Mouse (Mus musculus) ES-E14 (cell line): Measurements from ENCODE around the gene Rab19. TPM values are rescaled to one million over a fixed set of nuclear protein-coding genes. Genes with fewer than 3 reads are reported as not detected.

Experiments
- DNase-seq: peaks from one replicate; pipeline ENCODE4 v3.0.0-alpha.2; 2013; ENCODE audit warnings: low read depth, low spot score
- H3K27ac ChIP-seq: 2 replicates; pipeline ENCODE4 v1.5.1; 2012; ENCODE audit warnings: low read depth, mild to moderate bottlenecking, low read length, moderate library complexity, mixed read lengths; ENCODE audit not compliant: poor library complexity, insufficient read depth, severe bottlenecking
- H3K36me3 ChIP-seq: 2 replicates; pipeline ENCODE4 v1.6.1; 2012; ENCODE audit warnings: mild to moderate bottlenecking, low read length, moderate library complexity, mixed read lengths; ENCODE audit not compliant: control insufficient read depth, poor library complexity, insufficient read depth, severe bottlenecking
- H3K4me1 ChIP-seq, 2 experiments: fragments of 150-350 bp in 1 of 2; sonication (generic) in 1 of 2; 2 replicates each; pipeline ENCODE4 v1.6.1; 2012; ENCODE audit warnings: low read length in 2 of 2, mild to moderate bottlenecking in 1 of 2, mixed read lengths in 1 of 2; ENCODE audit not compliant: control insufficient read depth in 2 of 2, insufficient read depth in 2 of 2, poor library complexity in 1 of 2
- H3K4me3 ChIP-seq, 2 experiments: fragments of 150-350 bp in 1 of 2; sonication (generic) in 1 of 2; 2 replicates each; pipeline ENCODE4 v1.5.1; 2012; ENCODE audit warnings: low read length in 2 of 2, low read depth in 1 of 2, mild to moderate bottlenecking in 1 of 2, mixed read lengths in 1 of 2; ENCODE audit not compliant: insufficient read depth in 1 of 2, poor library complexity in 1 of 2, severe bottlenecking in 1 of 2
- H3K9ac ChIP-seq: 2 replicates; pipeline ENCODE4 v1.6.1; 2012; ENCODE audit warnings: low read depth, mild to moderate bottlenecking, low read length, mixed read lengths; ENCODE audit not compliant: poor library complexity, insufficient read depth, severe bottlenecking
- H3K9me3 ChIP-seq: fragments of 150-350 bp; sonication (generic); 2 replicates; pipeline ENCODE4 v1.6.1; 2012; ENCODE audit warnings: low read depth, mild to moderate bottlenecking, low read length; ENCODE audit not compliant: control insufficient read depth, insufficient read depth
- CHD2 ChIP-seq: IDR thresholded peaks from 2 replicates; pipeline ENCODE4 v1.6.1; 2014; ENCODE audit warnings: mild to moderate bottlenecking, low read depth, low read length, inconsistent platforms
- HCFC1 ChIP-seq: IDR thresholded peaks from 2 replicates; pipeline ENCODE4 v1.6.1; 2012; ENCODE audit warnings: low read length, inconsistent platforms, borderline replicate concordance; ENCODE audit not compliant: insufficient read depth
- MAFK ChIP-seq: IDR thresholded peaks from 2 replicates; pipeline ENCODE4 v1.6.1; 2014; ENCODE audit warnings: mild to moderate bottlenecking, low read depth, low read length, inconsistent platforms; ENCODE audit not compliant: insufficient read depth
- ZC3H11A ChIP-seq: IDR thresholded peaks from 2 replicates; pipeline ENCODE4 v1.6.1; 2012; ENCODE audit warnings: low read depth, mild to moderate bottlenecking, inconsistent platforms, low read length, borderline replicate concordance
- ZNF384 ChIP-seq: IDR thresholded peaks from 2 replicates; pipeline ENCODE4 v1.6.1; 2012; ENCODE audit warnings: low read depth, low read length, inconsistent platforms
- in situ Hi-C, 2 experiments: fragments of 600-800 bp; cut with MboI; formaldehyde crosslinking; loops; one replicate each; pipeline ENCODE4 v1.15.1; 2025; ENCODE audit warnings: low sequenced_read_pairs in 2 of 2, inconsistent platforms in 1 of 2; ENCODE audit not compliant: unreplicated experiment in 2 of 2
- total RNA-seq: library from RNA; depleted of rRNA; stranded (reverse); fragments of 300-350 nt; gene quantifications from 2 replicates; pipeline ENCODE4 v1.2.3, GENCODE M21; 2012

Rab19 gene
- total RNA-seq, 1 experiment, result 0.62 TPM

- Histone ChIP-seq H3K9ac (no peak overlapping the region), H3K4me3 (no peak overlapping the region), H3K4me1 (peaks cover 2 to 4% of the 10 kb centered on the region in 2 experiments; a peak in 1 of 4 replicates), H3K9me3 (no peaks in the 10 kb centered on the region), H3K27ac (no peak overlapping the region), H3K36me3 (peaks cover 3% of the 10 kb centered on the region; the same call in 1 of the 2 replicates)
- TF ChIP-seq ZNF384 (no peak), HCFC1 (no peak), CHD2 (no peak), ZC3H11A (no peak), MAFK (no peak)
- DNase-seq, result no peak
- in situ Hi-C loops, result no loop called here
These were observed 1.8 kb upstream of the Rab19 start for GRCm38 (mm10) chr6:39379224-39379623.

- Histone ChIP-seq H3K9ac (no peak overlapping the region), H3K27ac (no peak overlapping the region), H3K4me3 (no peak overlapping the region), H3K9me3 (no peaks in the 10 kb centered on the region), H3K4me1 (peaks cover 2% of the 10 kb centered on the region in 2 experiments; a peak in 1 of 4 replicates), H3K36me3 (no peaks in the 10 kb centered on the region)
- TF ChIP-seq HCFC1 (no peak), MAFK (no peak), ZC3H11A (no peak), CHD2 (no peak), ZNF384 (no peak)
- DNase-seq, result no peak
- in situ Hi-C loops, result no loop called here
These were observed 1.2 kb upstream of the Rab19 start for GRCm38 (mm10) chr6:39379749-39380148.

- H3K4me1 ChIP-seq, result peaks cover 2% of the 10 kb centered on the region in 2 experiments; a peak in 1 of 4 replicates
- H3K4me3 ChIP-seq, result no peak overlapping the region
- DNase-seq, result no peak
- H3K9ac ChIP-seq, result no peak overlapping the region
- in situ Hi-C loops, result no loop called here
- no peaks in the 10 kb centered on the region for H3K9me3 ChIP-seq
- H3K36me3 ChIP-seq, result no peaks in the 10 kb centered on the region
- H3K27ac ChIP-seq, result no peak overlapping the region
- TF ChIP-seq ZNF384 (no peak), CHD2 (no peak), ZC3H11A (no peak), MAFK (no peak), HCFC1 (no peak)
These were observed 699 bp upstream of the Rab19 start for GRCm38 (mm10) chr6:39380276-39380675.

- no peak overlapping the region for H3K9ac ChIP-seq
- no peak for DNase-seq
- H3K36me3 ChIP-seq, result peaks cover 27% of the 10 kb centered on the region
- no peak for TF ChIP-seq ZNF384
- in situ Hi-C loops, result no loop called here
- no peak overlapping the region for H3K4me3 ChIP-seq
- H3K27ac ChIP-seq, result no peak overlapping the region
- no peaks in the 10 kb centered on the region for H3K9me3 ChIP-seq
- H3K4me1 ChIP-seq, result peaks cover 0 to 3% of the 10 kb centered on the region in 2 experiments; a peak in 1 of 4 replicates
These were observed 9.0 kb downstream of the Rab19 start for GRCm38 (mm10) chr6:39389988-39390387.

- in situ Hi-C loops, result no loop called here
- Histone ChIP-seq H3K36me3 (peaks cover 62% of the 10 kb centered on the region), H3K4me3 (no peak overlapping the region), H3K27ac (no peak overlapping the region; the same call in 1 of the 2 replicates), H3K9ac (no peak overlapping the region), H3K4me1 (peaks cover 11 to 14% of the 10 kb centered on the region in 2 experiments), H3K9me3 (no peaks in the 10 kb centered on the region)
- no peak for DNase-seq
- no peak for TF ChIP-seq MAFK
- TF ChIP-seq ZNF384, result no peak
- TF ChIP-seq ZC3H11A, result no peak
- no peak for TF ChIP-seq HCFC1
- TF ChIP-seq CHD2, result no peak
These were observed 14.5 kb downstream of the Rab19 start for GRCm38 (mm10) chr6:39395471-39395870.
